Mouse (Mus musculus) ovary, adult 2 months (tissue): ENCODE results near the gene AW549877. TPM values are rescaled to one million over a fixed set of nuclear protein-coding genes. Genes with fewer than 3 reads are reported as not detected.

Source experiments
- polyA plus RNA-seq: library from polyadenylated mRNA; depleted of rRNA; stranded (reverse); fragments of >200 nt; gene quantifications from 2 replicates; pipeline ENCODE4 v1.2.3, GENCODE M21; 2012; rRNA removed

AW549877 gene
- 8.1 and 8.9 TPM in 2 replicates for polyA plus RNA-seq

GRCm38 (mm10) chr15:3995448-3996266 lies at the start of gene AW549877:
AW549877 (minus strand) TSS chr15:3995744.

DNA sequence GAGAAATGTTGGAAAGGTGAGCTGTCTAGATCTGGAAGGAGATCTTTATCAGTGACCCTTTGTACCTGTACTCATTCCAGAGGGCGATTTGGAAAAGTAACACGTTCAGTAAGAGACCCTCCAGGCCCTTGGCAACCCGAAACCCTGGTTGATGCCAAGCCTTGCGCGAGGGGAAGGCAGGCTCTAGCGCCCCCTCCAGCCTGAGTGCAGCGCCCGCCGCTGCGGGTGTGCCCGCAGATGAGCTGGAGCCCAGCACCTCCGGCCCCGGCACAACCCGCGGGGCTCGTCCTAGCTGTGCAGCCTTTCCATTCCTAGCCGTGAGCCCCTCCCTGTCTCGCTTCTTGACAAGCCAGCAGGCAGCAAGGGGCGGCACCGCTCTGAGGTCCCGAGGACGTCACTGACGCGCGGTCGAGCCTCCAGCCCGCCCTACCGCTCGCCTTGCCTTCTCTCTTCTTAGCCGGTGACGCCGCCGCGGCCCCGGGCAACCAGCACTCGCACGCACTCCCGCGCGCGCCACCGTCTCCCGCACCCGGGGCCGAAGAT lies 30.8 kb upstream of the AW549877 start, which contains the start of gene Oxct1:
Gene Oxct1 (plus strand): TSS at position 153 of the 543 bp plus-strand sequence.

DNA sequence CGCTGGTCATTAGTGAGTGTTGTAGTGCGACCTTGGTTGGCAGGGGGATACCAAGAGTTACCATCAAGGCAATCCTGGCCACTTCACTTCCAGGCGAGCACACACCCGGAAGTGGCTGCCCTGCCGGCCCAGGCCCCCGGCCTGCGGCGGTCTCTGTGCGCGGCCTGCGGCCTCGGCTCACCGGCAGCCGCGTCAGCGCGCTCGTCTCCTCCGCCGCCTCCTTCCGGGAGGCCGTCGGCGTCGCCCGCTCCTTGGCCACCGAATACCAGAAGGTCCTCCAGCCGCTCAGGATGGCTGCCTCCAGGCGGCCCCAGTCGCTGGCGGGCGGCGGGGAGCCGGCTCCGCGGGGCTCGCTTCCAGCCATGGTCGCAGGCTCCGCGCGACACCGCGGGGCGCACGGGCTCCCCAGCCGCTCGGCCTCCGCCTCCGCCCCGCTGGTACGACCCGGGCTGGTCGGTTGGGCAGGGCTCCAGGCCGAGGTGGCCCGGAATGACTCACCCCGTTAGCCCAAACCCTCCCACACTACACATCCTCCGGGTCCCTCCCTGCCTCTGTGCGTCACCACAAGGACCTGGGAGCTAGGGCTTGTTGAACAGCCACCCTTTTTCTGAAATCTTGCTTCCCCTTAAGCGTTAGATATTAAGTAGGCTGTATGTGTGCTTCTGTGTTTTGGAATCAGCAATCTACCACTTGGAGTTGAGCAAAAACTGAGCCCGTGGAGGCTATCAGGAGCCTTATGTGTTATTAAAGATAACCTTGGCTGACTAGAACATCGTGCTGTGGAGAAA lies 16.3 kb downstream of the AW549877 start, which contains the start of gene Fbxo4:
Gene Fbxo4 (minus strand): TSS at position 513 of the 788 bp plus-strand sequence.

Other genes starting within 250 kb of the AW549877 start
- gene Fbxo4, start 16.2 kb downstream of the AW549877 start, polyA plus RNA-seq: 11.1 and 13.7 TPM in 2 replicates
- 35.5 and 94.9 TPM in 2 replicates for gene Oxct1, start 30.6 kb upstream of the AW549877 start, polyA plus RNA-seq